ENCODE assay signal across 9 mouse cellular contexts in genomic region chr17:24391149-24391548, GRCm38 (mm10). TPM values are rescaled to one million over a fixed set of nuclear protein-coding genes. Genes with fewer than 3 reads are reported as not detected.
DNase-seq lines count a peak whose midpoint lies in the region; ATAC-seq and TF ChIP-seq lines count a peak whose summit lies in the region.
"Had no signal": no experiment of that assay in that cellular context is flagged by ENCODE, and none has a peak within 500 bp of the region (broad histone marks: within the 10 kb centered on the region; RNA-seq: fewer than 3 reads in every experiment).

No protein-coding gene starts in this region.

- H3K4me3 ChIP-seq in forebrain, postnatal 0 days (ENCODE audit: low read depth, low read length) = no peak overlapping the region
- H3K4me3 ChIP-seq in forebrain, embryonic 12.5 days (replicated peaks) = no peak overlapping the region
- no peak overlapping the region for H3K4me3 ChIP-seq in midbrain, embryonic 14.5 days (replicated peaks; ENCODE audit: low read depth, low read length)
- H3K4me3 ChIP-seq in midbrain, embryonic 13.5 days (replicated peaks) = no peak overlapping the region

- H3K27me3 ChIP-seq in forebrain, postnatal 0 days (ENCODE audit: insufficient read depth, low read length) = no peaks in the 10 kb centered on the region
- no peaks in the 10 kb centered on the region for H3K27me3 ChIP-seq in forebrain, embryonic 12.5 days
- no peaks in the 10 kb centered on the region for H3K27me3 ChIP-seq in midbrain, embryonic 14.5 days (ENCODE audit: control insufficient read depth, insufficient read depth, low read length)
- no peaks in the 10 kb centered on the region for H3K27me3 ChIP-seq in midbrain, embryonic 13.5 days
- no peaks in the 10 kb centered on the region for H3K27me3 ChIP-seq in splenic B cell, adult 2 months (ENCODE audit: control insufficient read depth, insufficient read depth, low read length, poor library complexity, severe bottlenecking)

- no peaks in the 10 kb centered on the region for H3K4me1 ChIP-seq in forebrain, postnatal 0 days (ENCODE audit: insufficient read depth)
- H3K4me1 ChIP-seq in forebrain, embryonic 12.5 days = no peaks in the 10 kb centered on the region
- no peaks in the 10 kb centered on the region for H3K4me1 ChIP-seq in midbrain, embryonic 14.5 days (ENCODE audit: control insufficient read depth, insufficient read depth, low read length)
- no peaks in the 10 kb centered on the region for H3K4me1 ChIP-seq in midbrain, embryonic 13.5 days (replicated peaks)

- H3K4me2 ChIP-seq in forebrain, postnatal 0 days (ENCODE audit: low read depth) = no peak overlapping the region
- H3K4me2 ChIP-seq in forebrain, embryonic 12.5 days = no peak overlapping the region
- H3K4me2 ChIP-seq in midbrain, embryonic 14.5 days (ENCODE audit: low read length) = no peak overlapping the region
- H3K4me2 ChIP-seq in midbrain, embryonic 13.5 days (replicated peaks) = no peak overlapping the region

- DNase-seq in forebrain, postnatal 0 days = no peak
- DNase-seq in midbrain, embryonic 14.5 days = peak; percentile 9
- peak; percentile 1 for DNase-seq in brain, embryonic 14.5 days (ENCODE audit: low read depth)
- peak; percentile 45 for DNase-seq in splenic B cell, adult 2 months (ENCODE audit: low read depth, low spot score)
- no peak for DNase-seq in layer of hippocampus, adult 9-11 months

- TF ChIP-seq CTCF in forebrain, postnatal 0 days (IDR thresholded peaks at IDR 0.05; ENCODE audit: low read depth) = peak; percentile 56
- peak; percentile 55 for TF ChIP-seq CTCF in brain, embryonic 14.5 days (IDR thresholded peaks at IDR 0.05; ENCODE audit: borderline replicate concordance, extremely low read depth, insufficient read depth, insufficient read length)

- 70% methylated on average over 8 of the region's 8 CpGs for WGBS in forebrain, postnatal 0 days
- 70% methylated on average over 8 of the region's 8 CpGs for WGBS in forebrain, embryonic 12.5 days
- WGBS in midbrain, embryonic 14.5 days = 68% methylated on average over 8 of the region's 8 CpGs
- 64% methylated on average over 8 of the region's 8 CpGs for WGBS in midbrain, embryonic 13.5 days

- no peak for TF ChIP-seq POLR2A in brain, embryonic 14.5 days (IDR thresholded peaks at IDR 0.05; ENCODE audit: borderline replicate concordance, extremely low read depth, insufficient read depth, insufficient read length, poor library complexity, severe bottlenecking)

- no peak for ATAC-seq in forebrain, postnatal 0 days
- no peak for ATAC-seq in forebrain, embryonic 12.5 days (ENCODE audit: low FRiP score)
- ATAC-seq in midbrain, embryonic 14.5 days (ENCODE audit: low FRiP score, low TSS enrichment) = no peak
- ATAC-seq in midbrain, embryonic 13.5 days = no peak
- ATAC-seq in monocyte, adult 5-6 weeks (replicated peaks; ENCODE audit: insufficient number of reproducible peaks, low FRiP score, low TSS enrichment, poor library complexity, severe bottlenecking) = no peak

- H3K27ac ChIP-seq in forebrain, postnatal 0 days (ENCODE audit: low read depth, low read length) = no peak overlapping the region
- H3K27ac ChIP-seq in forebrain, embryonic 12.5 days = no peak overlapping the region
- no peak overlapping the region for H3K27ac ChIP-seq in midbrain, embryonic 14.5 days (replicated peaks; ENCODE audit: low read depth, low read length)
- no peak overlapping the region for H3K27ac ChIP-seq in midbrain, embryonic 13.5 days

- H3K9me3 ChIP-seq in forebrain, postnatal 0 days (ENCODE audit: low read length) = no peaks in the 10 kb centered on the region
- H3K9me3 ChIP-seq in forebrain, embryonic 12.5 days = no peaks in the 10 kb centered on the region
- H3K9me3 ChIP-seq in midbrain, embryonic 14.5 days (ENCODE audit: control insufficient read depth, low read length) = no peaks in the 10 kb centered on the region
- H3K9me3 ChIP-seq in midbrain, embryonic 13.5 days = no peaks in the 10 kb centered on the region

- no peak overlapping the region for H3K9ac ChIP-seq in forebrain, postnatal 0 days
- no peak overlapping the region for H3K9ac ChIP-seq in forebrain, embryonic 12.5 days
- H3K9ac ChIP-seq in midbrain, embryonic 14.5 days (replicated peaks; ENCODE audit: low read length) = no peak overlapping the region
- no peak overlapping the region for H3K9ac ChIP-seq in midbrain, embryonic 13.5 days (replicated peaks)

- peaks cover 72% of the 10 kb centered on the region for H3K36me3 ChIP-seq in forebrain, postnatal 0 days (ENCODE audit: insufficient read depth)
- peaks cover 31% of the 10 kb centered on the region for H3K36me3 ChIP-seq in forebrain, embryonic 12.5 days (replicated peaks)
- peaks cover 79% of the 10 kb centered on the region for H3K36me3 ChIP-seq in midbrain, embryonic 14.5 days (ENCODE audit: control insufficient read depth, insufficient read depth, low read length)
- H3K36me3 ChIP-seq in midbrain, embryonic 13.5 days = peaks cover 74% of the 10 kb centered on the region
- no peaks in the 10 kb centered on the region; the same call in 1 of the 2 replicates for H3K36me3 ChIP-seq in splenic B cell, adult 2 months (ENCODE audit: control insufficient read depth, insufficient read depth, low read length, poor library complexity, severe bottlenecking)

RNA-seq across cellular contexts. Expression of gene Rnps1, which starts 23.2 kb away (rescaled TPM):
- 289 and 291 TPM in 2 replicates for total RNA-seq in forebrain, postnatal 0 days (2014; rRNA removed)
- polyA plus RNA-seq in forebrain, postnatal 0 days (2015; fragmentation: Nextera tagmentation; extraction: Ambion mirVana) = 361 and 363 TPM in 2 replicates
- 391 and 404 TPM in 2 replicates for polyA plus RNA-seq in forebrain, embryonic 12.5 days (2016; fragmentation: Nextera tagmentation; extraction: Ambion mirVana)
- 331 and 345 TPM in 2 replicates for polyA plus RNA-seq in midbrain, embryonic 14.5 days (2014; fragmentation: Nextera tagmentation; extraction: Ambion mirVana)
- polyA plus RNA-seq in midbrain, embryonic 13.5 days (2015; fragmentation: Nextera tagmentation; extraction: Ambion mirVana) = 370 and 374 TPM in 2 replicates
- 395 and 451 TPM in 2 replicates for polyA plus RNA-seq in brain, embryonic 14.5 days (2012; rRNA removed)
- total RNA-seq in monocyte, adult 5-6 weeks (2017) = 84.3 to 102 TPM (median 99.4 TPM) in 3 replicates

RNA-seq across cellular contexts. Expression of gene Eci1, which starts 35.3 kb away (rescaled TPM):
- 20.2 and 22.0 TPM in 2 replicates for total RNA-seq in forebrain, postnatal 0 days (2014; rRNA removed)
- 23.3 and 30.0 TPM in 2 replicates for polyA plus RNA-seq in forebrain, postnatal 0 days (2015; fragmentation: Nextera tagmentation; extraction: Ambion mirVana)
- 53.5 and 61.2 TPM in 2 replicates for polyA plus RNA-seq in forebrain, embryonic 12.5 days (2016; fragmentation: Nextera tagmentation; extraction: Ambion mirVana)
- polyA plus RNA-seq in midbrain, embryonic 14.5 days (2014; fragmentation: Nextera tagmentation; extraction: Ambion mirVana) = 26.9 and 27.7 TPM in 2 replicates
- polyA plus RNA-seq in midbrain, embryonic 13.5 days (2015; fragmentation: Nextera tagmentation; extraction: Ambion mirVana) = 45.5 and 45.9 TPM in 2 replicates
- 28.7 and 29.6 TPM in 2 replicates for polyA plus RNA-seq in brain, embryonic 14.5 days (2012; rRNA removed)
- 22.1 to 36.2 TPM (median 26.0 TPM) in 3 replicates for total RNA-seq in monocyte, adult 5-6 weeks (2017)

RNA-seq across cellular contexts. Expression of gene Abca3, which starts 39.4 kb away (rescaled TPM):
- 53.0 and 71.2 TPM in 2 replicates for total RNA-seq in forebrain, postnatal 0 days (2014; rRNA removed)
- polyA plus RNA-seq in forebrain, postnatal 0 days (2015; fragmentation: Nextera tagmentation; extraction: Ambion mirVana) = 15.5 and 22.9 TPM in 2 replicates
- 17.7 and 18.0 TPM in 2 replicates for polyA plus RNA-seq in forebrain, embryonic 12.5 days (2016; fragmentation: Nextera tagmentation; extraction: Ambion mirVana)
- polyA plus RNA-seq in midbrain, embryonic 14.5 days (2014; fragmentation: Nextera tagmentation; extraction: Ambion mirVana) = 26.2 and 31.4 TPM in 2 replicates
- 22.7 and 23.9 TPM in 2 replicates for polyA plus RNA-seq in midbrain, embryonic 13.5 days (2015; fragmentation: Nextera tagmentation; extraction: Ambion mirVana)
- 39.4 and 51.7 TPM in 2 replicates for polyA plus RNA-seq in brain, embryonic 14.5 days (2012; rRNA removed)
- total RNA-seq in monocyte, adult 5-6 weeks (2017) = 29.2 to 35.4 TPM (median 29.7 TPM) in 3 replicates

RNA-seq across cellular contexts. Expression of gene Abca17, which starts 40.3 kb away (rescaled TPM):
- total RNA-seq in forebrain, postnatal 0 days (2014; rRNA removed) = 0.38 and 0.62 TPM in 2 replicates
- 0.70 and 0.86 TPM in 2 replicates for polyA plus RNA-seq in forebrain, postnatal 0 days (2015; fragmentation: Nextera tagmentation; extraction: Ambion mirVana)
- not detected in 2 replicates for polyA plus RNA-seq in forebrain, embryonic 12.5 days (2016; fragmentation: Nextera tagmentation; extraction: Ambion mirVana)
- 0.18 and 0.47 TPM in 2 replicates for polyA plus RNA-seq in midbrain, embryonic 14.5 days (2014; fragmentation: Nextera tagmentation; extraction: Ambion mirVana)
- 0.12 and 0.14 TPM in 2 replicates for polyA plus RNA-seq in midbrain, embryonic 13.5 days (2015; fragmentation: Nextera tagmentation; extraction: Ambion mirVana)
- polyA plus RNA-seq in brain, embryonic 14.5 days (2012; rRNA removed) = 0.29 and 0.40 TPM in 2 replicates
- total RNA-seq in monocyte, adult 5-6 weeks (2017) = not detected in 3 replicates
- polyA plus RNA-seq: intestine, embryonic 14.5 days had no signal

RNA-seq across cellular contexts. Expression of gene Dnase1l2, which starts 51.8 kb away (rescaled TPM):
- total RNA-seq in forebrain, postnatal 0 days (2014; rRNA removed) = 4.7 and 6.2 TPM in 2 replicates
- 0.82 and 0.92 TPM in 2 replicates for polyA plus RNA-seq in forebrain, postnatal 0 days (2015; fragmentation: Nextera tagmentation; extraction: Ambion mirVana)
- polyA plus RNA-seq in forebrain, embryonic 12.5 days (2016; fragmentation: Nextera tagmentation; extraction: Ambion mirVana) = 4.9 and 5.1 TPM in 2 replicates
- polyA plus RNA-seq in midbrain, embryonic 14.5 days (2014; fragmentation: Nextera tagmentation; extraction: Ambion mirVana) = 4.2 and 6.1 TPM in 2 replicates
- polyA plus RNA-seq in midbrain, embryonic 13.5 days (2015; fragmentation: Nextera tagmentation; extraction: Ambion mirVana) = 6.8 and 6.9 TPM in 2 replicates
- polyA plus RNA-seq in brain, embryonic 14.5 days (2012; rRNA removed) = 27.1 and 34.3 TPM in 2 replicates
- total RNA-seq in monocyte, adult 5-6 weeks (2017) = 1.6 to 2.2 TPM in 2 of 3 replicates, not detected in the other

Comparison
In these comparisons a context has a peak if more than half of its experiments do, and no peak if none do; other contexts are left out.
1. DNase-seq: peak in midbrain, embryonic 14.5 days (single experiment), brain, embryonic 14.5 days (single experiment) and splenic B cell, adult 2 months (single experiment); none in forebrain, postnatal 0 days (single experiment) and layer of hippocampus, adult 9-11 months (single experiment).